8 mouse cellular contexts compared by ENCODE assay signal in genomic region chr6:82653169-82653525, GRCm38 (mm10). TPM values are rescaled to one million over a fixed set of nuclear protein-coding genes. Genes with fewer than 3 reads are reported as not detected.
DNase-seq lines count a peak whose midpoint lies in the region; ATAC-seq and TF ChIP-seq lines count a peak whose summit lies in the region.

No protein-coding gene starts in this region.

- no peak for DNase-seq in kidney, adult 9 months
- DNase-seq in midbrain, embryonic 14.5 days: no peak
- DNase-seq in cerebellum, postnatal 36 days: no peak
- no peak for DNase-seq in adrenal gland, adult 8-10 months
- DNase-seq in urinary bladder, adult 18-20 months (ENCODE audit: low spot score in 2 of 2): no peak

- H3K9ac ChIP-seq in kidney, embryonic 15.5 days: peak overlapping the region; percentile 73
- peak overlapping the region; percentile 62 for H3K9ac ChIP-seq in hindbrain, embryonic 15.5 days
- H3K9ac ChIP-seq in midbrain, embryonic 14.5 days (replicated peaks; ENCODE audit: low read length): peak overlapping the region; percentile 80

- ATAC-seq in kidney, embryonic 15.5 days (replicated peaks; ENCODE audit: low FRiP score): no peak; the same call in 1 of the 2 replicates
- ATAC-seq in hindbrain, embryonic 15.5 days (ENCODE audit: low FRiP score, low read depth): no peak
- no peak for ATAC-seq in midbrain, embryonic 14.5 days (ENCODE audit: low FRiP score, low TSS enrichment)

- TF ChIP-seq POLR2A in cortical plate, adult 2 months (IDR thresholded peaks at IDR 0.05; ENCODE audit: extremely low read depth, insufficient read depth, low read length): no peak

- peak overlapping the region; percentile 97 for H3K27ac ChIP-seq in kidney, embryonic 15.5 days
- H3K27ac ChIP-seq in cortical plate, adult 2 months (ENCODE audit: insufficient read depth, low read length): no peak overlapping the region
- peak overlapping the region; percentile 86 for H3K27ac ChIP-seq in hindbrain, embryonic 15.5 days (replicated peaks)
- peak overlapping the region; percentile 87 for H3K27ac ChIP-seq in midbrain, embryonic 14.5 days (replicated peaks; ENCODE audit: low read depth, low read length)

- no peaks in the 10 kb centered on the region for H3K9me3 ChIP-seq in kidney, embryonic 15.5 days (replicated peaks)
- H3K9me3 ChIP-seq in hindbrain, embryonic 15.5 days: no peaks in the 10 kb centered on the region
- H3K9me3 ChIP-seq in midbrain, embryonic 14.5 days (ENCODE audit: control insufficient read depth, low read length): no peaks in the 10 kb centered on the region

- no peaks in the 10 kb centered on the region for H3K27me3 ChIP-seq in kidney, embryonic 15.5 days
- no peaks in the 10 kb centered on the region for H3K27me3 ChIP-seq in hindbrain, embryonic 15.5 days
- H3K27me3 ChIP-seq in midbrain, embryonic 14.5 days (ENCODE audit: control insufficient read depth, insufficient read depth, low read length): no peaks in the 10 kb centered on the region

- peak overlapping the region; percentile 76 for H3K4me3 ChIP-seq in kidney, embryonic 15.5 days (replicated peaks)
- peak overlapping the region; percentile 51 for H3K4me3 ChIP-seq in cortical plate, adult 2 months (ENCODE audit: insufficient read depth, low read length)
- peak overlapping the region; percentile 54 for H3K4me3 ChIP-seq in hindbrain, embryonic 15.5 days
- H3K4me3 ChIP-seq in midbrain, embryonic 14.5 days (replicated peaks; ENCODE audit: low read depth, low read length): peak overlapping the region; percentile 73

- H3K4me2 ChIP-seq in kidney, embryonic 15.5 days: peak overlapping the region; percentile 77
- H3K4me2 ChIP-seq in hindbrain, embryonic 15.5 days: peak overlapping the region; percentile 66
- peak overlapping the region; percentile 60 for H3K4me2 ChIP-seq in midbrain, embryonic 14.5 days (ENCODE audit: low read length)

- 36% methylated on average over 11 of the region's 11 CpGs for WGBS in kidney, embryonic 15.5 days
- 38% methylated on average over 11 of the region's 11 CpGs for WGBS in hindbrain, embryonic 15.5 days
- 38% methylated on average over 11 of the region's 11 CpGs for WGBS in midbrain, embryonic 14.5 days

- H3K36me3 ChIP-seq in kidney, embryonic 15.5 days: peaks cover 22% of the 10 kb centered on the region
- 0 out of 2 replicates have a peak, but pooled peaks cover under 1% of the 10 kb centered on the region for H3K36me3 ChIP-seq in hindbrain, embryonic 15.5 days
- H3K36me3 ChIP-seq in midbrain, embryonic 14.5 days (ENCODE audit: control insufficient read depth, insufficient read depth, low read length): no peaks in the 10 kb centered on the region

- peaks cover 14% of the 10 kb centered on the region for H3K4me1 ChIP-seq in kidney, embryonic 15.5 days
- no peaks in the 10 kb centered on the region for H3K4me1 ChIP-seq in cortical plate, adult 2 months (ENCODE audit: control insufficient read depth, insufficient read depth, low read length)
- peaks cover 13% of the 10 kb centered on the region for H3K4me1 ChIP-seq in hindbrain, embryonic 15.5 days (replicated peaks)
- H3K4me1 ChIP-seq in midbrain, embryonic 14.5 days (ENCODE audit: control insufficient read depth, insufficient read depth, low read length): no peaks in the 10 kb centered on the region

- no peak for TF ChIP-seq CTCF in cortical plate, adult 2 months (IDR thresholded peaks at IDR 0.05; ENCODE audit: extremely low read depth, insufficient read depth, low read length)

RNA-seq across cellular contexts. Expression of gene Pole4, which starts 52.0 kb away (rescaled TPM):
- polyA plus RNA-seq in kidney, embryonic 15.5 days (2015; fragmentation: Nextera tagmentation; extraction: Ambion mirVana): 106 and 113 TPM in 2 replicates
- polyA plus RNA-seq in cortical plate, adult 2 months (2012; rRNA removed): 41.4 and 42.4 TPM in 2 replicates
- polyA plus RNA-seq in hindbrain, embryonic 15.5 days (2015; fragmentation: Nextera tagmentation; extraction: Ambion mirVana): 125 and 130 TPM in 2 replicates
- polyA plus RNA-seq in midbrain, embryonic 14.5 days (2014; fragmentation: Nextera tagmentation; extraction: Ambion mirVana): 119 and 134 TPM in 2 replicates
- total RNA-seq in adrenal gland, adult 8-10 months (2022): 10 to 100 TPM; 27.4 to 40.4 (median 32.5) TPM
